Mouse (Mus musculus): ENCODE measurements around the gene Dapk1.

DNA sequence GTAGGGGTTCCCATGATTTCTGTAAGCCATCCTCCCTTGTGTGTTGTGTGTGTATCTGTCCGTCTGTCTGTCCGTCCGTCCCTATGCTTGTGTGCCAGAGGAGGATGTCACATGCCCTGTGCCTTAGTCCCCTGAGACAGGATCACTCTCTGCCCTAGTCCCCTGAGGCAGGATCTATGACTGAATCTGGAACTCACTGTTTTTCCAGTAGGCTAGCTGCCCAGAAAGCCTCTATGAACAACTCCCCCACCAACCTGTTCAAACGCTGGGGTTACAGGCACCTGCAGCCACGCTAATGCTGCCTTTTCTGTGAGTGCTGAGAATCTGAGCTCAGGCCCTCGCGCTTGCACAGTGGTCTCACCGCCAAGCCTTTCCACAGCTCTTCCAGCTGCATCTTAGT is 83.1 kb downstream of the Dapk1 start:
- TF ChIP-seq EP300 (IDR thresholded peaks at IDR 0.05; ENCODE audit: low read depth) = no peak
- TF ChIP-seq CTCF (IDR thresholded peaks at IDR 0.05; ENCODE audit: low read depth) = no peak
